ENCODE assay signal across 26 mouse cellular contexts in the genomic region with DNA sequence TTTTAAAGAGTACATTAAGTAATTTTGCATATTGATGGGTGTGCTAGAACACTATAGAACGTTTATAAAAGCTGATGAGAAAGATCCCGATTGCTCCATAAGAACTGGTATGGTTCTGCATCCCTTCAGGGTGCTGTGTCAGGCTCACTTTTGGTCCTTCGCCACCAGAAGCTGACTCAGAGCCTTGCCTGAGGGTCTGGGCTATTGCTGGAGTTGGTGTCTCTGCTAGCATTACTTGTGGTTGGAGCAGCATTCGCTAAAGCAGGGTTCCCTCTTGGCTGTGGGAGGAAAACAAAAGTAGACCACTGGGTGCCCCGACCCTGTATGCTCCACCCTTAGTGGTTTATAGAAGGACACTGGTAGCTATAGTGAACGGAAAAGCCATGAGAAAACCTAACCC. TPM values are rescaled to one million over a fixed set of nuclear protein-coding genes. Genes with fewer than 3 reads are reported as not detected.
DNase-seq lines count a peak whose midpoint lies in the region; ATAC-seq lines count a peak whose summit lies in the region.
"Had no signal": no experiment of that assay in that cellular context is flagged by ENCODE, and none has a peak within 500 bp of the region (broad histone marks: within the 10 kb centered on the region; RNA-seq: fewer than 3 reads in every experiment).

No protein-coding gene starts in this region.

- H3K9me3 ChIP-seq in liver, embryonic 11.5 days (ENCODE audit: control insufficient read depth, low read length) = no peaks in the 10 kb centered on the region
- H3K9me3 ChIP-seq: G1E had no signal

- WGBS in liver, embryonic 11.5 days = 94% methylated on average over 6 of the region's 6 CpGs

- no peak overlapping the region for H3K4me3 ChIP-seq in liver, embryonic 11.5 days (ENCODE audit: low read depth, low read length)

- no peak overlapping the region for H3K27ac ChIP-seq in liver, embryonic 11.5 days (ENCODE audit: low read depth, low read length)

- no peak for ATAC-seq in liver, embryonic 11.5 days (replicated peaks; ENCODE audit: low FRiP score)
- ATAC-seq in cerebellum, adult (ENCODE audit: insufficient number of reproducible peaks, low FRiP score, low TSS enrichment) = no peak
- ATAC-seq: activated CD4-positive, CD25-positive, alpha-beta regulatory T cell, adult 4 months; CD4-positive, CD25-positive, alpha-beta regulatory T cell, adult 4 months; Patski had no signal

- H3K36me3 ChIP-seq in liver, embryonic 11.5 days (ENCODE audit: control insufficient read depth, insufficient read depth, low read length) = peaks cover 55% of the 10 kb centered on the region

- no peaks in the 10 kb centered on the region for H3K27me3 ChIP-seq in liver, embryonic 11.5 days (replicated peaks; ENCODE audit: control insufficient read depth, insufficient read depth, low read length)
- H3K27me3 ChIP-seq: CH12.LX, Patski had no signal

- H3K4me2 ChIP-seq in liver, embryonic 11.5 days = no peak overlapping the region

- H3K9ac ChIP-seq in liver, embryonic 11.5 days (ENCODE audit: low read depth, low read length) = no peak overlapping the region

- peak; percentile 83 for DNase-seq in heart, adult 11 months
- no peak for DNase-seq in heart, postnatal 4 days
- peak; percentile 1 for DNase-seq in liver
- no peak for DNase-seq in liver, embryonic 11.5 days (ENCODE audit: low spot score)
- peak; percentile 65 for DNase-seq in 3T3-L1 (ENCODE audit: low read depth, low spot score)
- peak; percentile 70 for DNase-seq in NIH3T3 (ENCODE audit: low read depth)
- no peak for DNase-seq in gastrocnemius, postnatal 10 days
- DNase-seq: adrenal gland, adult 2 months; adrenal gland, adult 8-10 months; adrenal gland, postnatal 10 days; adrenal gland, postnatal 14 days; adrenal gland, postnatal 25 days; adrenal gland, postnatal 36 days; B cell, adult 2 months; cerebellum, adult 11 months; cerebellum, adult 11-12 months; cerebellum, adult 18-20 months; cerebellum, adult 2 months; cerebellum, adult 8-10 months had no signal

- no peaks in the 10 kb centered on the region for H3K4me1 ChIP-seq in liver, embryonic 11.5 days (replicated peaks; ENCODE audit: control insufficient read depth, insufficient read depth, low read length)

RNA-seq across cellular contexts. Expression of a gene that starts 40.7 kb away (rescaled TPM):
- total RNA-seq in heart, postnatal 4 days (2021) = 10 to 100 TPM; 30.0 TPM
- 74.4 and 76.3 TPM in 2 replicates for polyA plus RNA-seq in liver, embryonic 11.5 days (2014; fragmentation: Nextera tagmentation; extraction: Ambion mirVana)
- total RNA-seq in gastrocnemius, postnatal 10 days (2021) = 10 to 100 TPM; 14.3 to 24.9 TPM

RNA-seq across cellular contexts. Expression of a gene that starts 57.7 kb away (rescaled TPM):
- total RNA-seq in heart, postnatal 4 days (2021) = 10 to 100 TPM; 27.2 to 31.0 TPM
- 0.75 and 0.99 TPM in 2 replicates for polyA plus RNA-seq in liver, embryonic 11.5 days (2014; fragmentation: Nextera tagmentation; extraction: Ambion mirVana)
- total RNA-seq in gastrocnemius, postnatal 10 days (2021) = 10 to 100 TPM; 25.8 to 36.2 TPM
- total RNA-seq: MEL had no signal
- polyA plus RNA-seq: G1E had no signal

Comparison
In these comparisons a context has a peak if more than half of its experiments do, and no peak if none do; other contexts are left out.
1. DNase-seq: peak in heart, adult 11 months (single experiment), liver (single experiment), 3T3-L1 (single experiment) and NIH3T3 (single experiment); none in heart, postnatal 4 days (single experiment), liver, embryonic 11.5 days (single experiment) and gastrocnemius, postnatal 10 days (single experiment).